Mouse (Mus musculus): ENCODE measurements at regions not wholly inside any gene's neighbourhood (a gene's known extent, or its start where the extent isn't known, plus 50 kb on each side); places are given as distances from the start of the nearest gene placed in this dataset.

DNA sequence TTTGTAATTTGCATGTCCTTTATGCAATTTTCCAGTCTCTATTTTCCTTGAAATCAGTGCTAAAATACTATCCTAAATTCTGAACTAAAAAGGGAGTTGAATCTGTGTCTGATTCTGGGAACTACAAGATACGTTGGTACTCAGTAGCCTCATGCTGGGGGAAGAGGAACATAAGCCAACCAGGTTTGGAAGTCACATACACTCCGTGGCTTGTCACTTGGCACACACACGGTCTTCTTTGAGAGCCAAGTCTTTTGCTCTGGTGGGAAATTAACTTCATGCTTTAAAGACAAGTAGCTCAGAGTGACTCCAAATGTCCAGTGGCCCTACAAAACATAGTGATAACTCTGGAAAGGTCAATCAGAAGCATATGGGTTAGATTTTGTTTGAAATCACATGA is 70.9 kb upstream of the Adra1b start:
- Histone ChIP-seq H3K4me1 (ENCODE audit: control insufficient read depth, insufficient read depth, insufficient read length) (no peaks in the 10 kb centered on the region), H3K27me3 (ENCODE audit: control insufficient read depth, insufficient read depth, low read length) (no peaks in the 10 kb centered on the region)

GRCm38 (mm10) chr11:43976024-43976423 is 75.0 kb upstream of the Adra1b start:
- 82% methylated on average over 4 of the region's 4 CpGs for WGBS
- H3K27ac ChIP-seq (ENCODE audit: insufficient read depth, low read length), result no peak overlapping the region
- H3K4me1 ChIP-seq (ENCODE audit: control insufficient read depth, insufficient read depth, insufficient read length), result no peaks in the 10 kb centered on the region
- TF ChIP-seq POLR2A (IDR thresholded peaks at IDR 0.05; ENCODE audit: low read depth, low read length), result no peak
- no peak for TF ChIP-seq CTCF (IDR thresholded peaks at IDR 0.05; ENCODE audit: extremely low read depth, insufficient read depth, insufficient read length, insufficient replicate concordance)
- H3K4me3 ChIP-seq (ENCODE audit: extremely low read depth, insufficient read depth, insufficient read length), result no peak overlapping the region
- DNase-seq (ENCODE audit: low read depth in 1 of 2, low spot score in 2 of 2), result no peak
- H3K36me3 ChIP-seq (ENCODE audit: control insufficient read depth, insufficient read depth, low read length), result no peaks in the 10 kb centered on the region
- no peaks in the 10 kb centered on the region for H3K27me3 ChIP-seq (ENCODE audit: control insufficient read depth, insufficient read depth, low read length)

More for the DNA sequence above, 70.9 kb upstream of the Adra1b start:
- TF ChIP-seq CTCF (IDR thresholded peaks at IDR 0.05; ENCODE audit: extremely low read depth, insufficient read depth, insufficient read length, insufficient replicate concordance) (no peak), POLR2A (IDR thresholded peaks at IDR 0.05; ENCODE audit: low read depth, low read length) (no peak)
- DNase-seq (ENCODE audit: low read depth in 1 of 2, low spot score in 2 of 2), result no peak
- WGBS, result 70% methylated on average over 3 of the region's 3 CpGs
- no peaks in the 10 kb centered on the region for H3K36me3 ChIP-seq (ENCODE audit: control insufficient read depth, insufficient read depth, low read length)
- H3K27ac ChIP-seq (ENCODE audit: insufficient read depth, low read length), result no peak overlapping the region
- H3K4me3 ChIP-seq (ENCODE audit: extremely low read depth, insufficient read depth, insufficient read length), result no peak overlapping the region

DNA sequence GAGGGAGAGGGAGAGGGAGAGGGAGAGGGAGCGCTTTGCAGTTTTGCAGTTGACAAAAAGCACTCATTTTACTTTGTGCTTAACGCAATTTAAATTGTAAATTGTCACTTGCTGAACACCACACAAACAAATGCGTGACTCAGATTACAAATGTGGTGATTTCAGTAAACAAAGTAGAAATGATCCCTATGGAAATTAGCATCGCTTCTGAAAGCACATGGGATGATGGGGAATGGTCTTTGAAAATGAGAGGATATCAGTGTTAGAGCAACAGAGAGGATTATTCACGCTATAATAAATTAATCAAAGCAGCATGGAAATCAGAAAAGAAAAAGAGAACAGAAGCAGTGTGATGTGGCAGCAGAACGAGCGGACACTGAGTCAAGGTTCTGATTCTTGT is 78.4 kb upstream of the Adra1b start:
- WGBS, result 87% methylated on average over 7 of the region's 7 CpGs
- TF ChIP-seq CTCF (IDR thresholded peaks at IDR 0.05; ENCODE audit: extremely low read depth, insufficient read depth, insufficient read length, insufficient replicate concordance) (no peak), POLR2A (IDR thresholded peaks at IDR 0.05; ENCODE audit: low read depth, low read length) (no peak)
- H3K4me3 ChIP-seq (ENCODE audit: extremely low read depth, insufficient read depth, insufficient read length), result no peak overlapping the region
- no peak for DNase-seq (ENCODE audit: low read depth in 1 of 2, low spot score in 2 of 2)
- no peaks in the 10 kb centered on the region for H3K27me3 ChIP-seq (ENCODE audit: control insufficient read depth, insufficient read depth, low read length)
- no peaks in the 10 kb centered on the region for H3K36me3 ChIP-seq (ENCODE audit: control insufficient read depth, insufficient read depth, low read length)
- no peaks in the 10 kb centered on the region for H3K4me1 ChIP-seq (ENCODE audit: control insufficient read depth, insufficient read depth, insufficient read length)
- no peak overlapping the region for H3K27ac ChIP-seq (ENCODE audit: insufficient read depth, low read length)

GRCm38 (mm10) chr11:43980444-43980843 is 79.4 kb upstream of the Adra1b start:
- Histone ChIP-seq H3K4me1 (ENCODE audit: control insufficient read depth, insufficient read depth, insufficient read length) (no peaks in the 10 kb centered on the region), H3K4me3 (ENCODE audit: extremely low read depth, insufficient read depth, insufficient read length) (no peak overlapping the region), H3K27ac (ENCODE audit: insufficient read depth, low read length) (no peak overlapping the region), H3K36me3 (ENCODE audit: control insufficient read depth, insufficient read depth, low read length) (no peaks in the 10 kb centered on the region), H3K27me3 (ENCODE audit: control insufficient read depth, insufficient read depth, low read length) (no peaks in the 10 kb centered on the region)
- 73% methylated on average over 4 of the region's 4 CpGs for WGBS
- no peak for TF ChIP-seq CTCF (IDR thresholded peaks at IDR 0.05; ENCODE audit: extremely low read depth, insufficient read depth, insufficient read length, insufficient replicate concordance)
- TF ChIP-seq POLR2A (IDR thresholded peaks at IDR 0.05; ENCODE audit: low read depth, low read length), result no peak
- no peak for DNase-seq (ENCODE audit: low read depth in 1 of 2, low spot score in 2 of 2)

GRCm38 (mm10) chr11:43989911-43990430 is 89.0 kb upstream of the Adra1b start:
- Histone ChIP-seq H3K4me1 (ENCODE audit: control insufficient read depth, insufficient read depth, insufficient read length) (no peaks in the 10 kb centered on the region), H3K4me3 (ENCODE audit: extremely low read depth, insufficient read depth, insufficient read length) (no peak overlapping the region), H3K27ac (ENCODE audit: insufficient read depth, low read length) (no peak overlapping the region), H3K27me3 (ENCODE audit: control insufficient read depth, insufficient read depth, low read length) (no peaks in the 10 kb centered on the region), H3K36me3 (ENCODE audit: control insufficient read depth, insufficient read depth, low read length) (no peaks in the 10 kb centered on the region)
- TF ChIP-seq CTCF (IDR thresholded peaks at IDR 0.05; ENCODE audit: extremely low read depth, insufficient read depth, insufficient read length, insufficient replicate concordance) (no peak), POLR2A (IDR thresholded peaks at IDR 0.05; ENCODE audit: low read depth, low read length) (no peak)
- no peak for DNase-seq (ENCODE audit: low read depth in 1 of 2, low spot score in 2 of 2)
- 72% methylated on average over 1 of the region's 1 CpGs for WGBS

- TF ChIP-seq CTCF (IDR thresholded peaks at IDR 0.05; ENCODE audit: extremely low read depth, insufficient read depth, insufficient read length, insufficient replicate concordance) (no peak), POLR2A (IDR thresholded peaks at IDR 0.05; ENCODE audit: low read depth, low read length) (no peak)
These were observed 91.0 kb upstream of the Adra1b start for GRCm38 (mm10) chr11:43992011-43992471.

DNA sequence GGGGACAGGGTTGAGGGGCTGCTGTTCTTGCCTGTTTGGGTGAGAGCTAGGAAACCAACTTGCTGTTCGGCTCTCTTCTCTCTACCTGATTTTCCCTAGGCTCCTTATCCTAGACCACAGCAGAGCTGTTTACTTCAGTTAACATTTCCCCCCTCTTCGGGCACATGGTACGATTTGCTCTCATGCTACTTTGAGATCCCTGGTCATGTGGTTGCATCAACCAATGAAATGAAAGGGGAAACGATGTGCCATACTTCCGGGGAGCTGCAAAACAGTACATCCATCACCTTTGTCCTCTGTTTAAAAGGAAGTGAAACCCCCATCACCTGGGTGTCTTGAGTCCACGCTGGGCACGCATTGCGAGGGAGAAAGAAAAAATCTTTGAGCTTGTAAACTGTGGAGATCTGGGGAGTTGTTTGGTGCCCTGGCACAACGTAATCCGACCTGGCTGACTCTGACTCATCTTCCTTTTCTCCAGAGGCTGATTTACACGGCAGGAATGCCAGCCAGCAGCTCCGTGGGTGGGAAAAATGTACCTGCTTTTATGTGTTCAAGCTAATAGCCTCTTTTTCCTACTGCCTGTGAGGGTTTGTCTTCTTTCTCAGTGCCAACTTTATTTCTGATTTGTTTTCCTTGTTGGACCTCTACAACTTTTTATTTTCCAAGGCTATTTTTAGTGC is 97.2 kb upstream of the Adra1b start:
- H3K4me1 ChIP-seq (ENCODE audit: control insufficient read depth, insufficient read depth, insufficient read length), result no peaks in the 10 kb centered on the region
- H3K36me3 ChIP-seq (ENCODE audit: control insufficient read depth, insufficient read depth, low read length), result no peaks in the 10 kb centered on the region
- WGBS, result 76% methylated on average over 12 of the region's 12 CpGs
- TF ChIP-seq POLR2A (IDR thresholded peaks at IDR 0.05; ENCODE audit: low read depth, low read length) (no peak), CTCF (IDR thresholded peaks at IDR 0.05; ENCODE audit: extremely low read depth, insufficient read depth, insufficient read length, insufficient replicate concordance) (no peak)
- no peak overlapping the region for H3K27ac ChIP-seq (ENCODE audit: insufficient read depth, low read length)
- no peak overlapping the region for H3K4me3 ChIP-seq (ENCODE audit: extremely low read depth, insufficient read depth, insufficient read length)
- DNase-seq (ENCODE audit: low read depth in 1 of 2, low spot score in 2 of 2), result no peak
- no peaks in the 10 kb centered on the region for H3K27me3 ChIP-seq (ENCODE audit: control insufficient read depth, insufficient read depth, low read length)

More at GRCm38 (mm10) chr11:43992011-43992471, 91.0 kb upstream of the Adra1b start:
- no peak for DNase-seq (ENCODE audit: low read depth in 1 of 2, low spot score in 2 of 2)
- Histone ChIP-seq H3K4me1 (ENCODE audit: control insufficient read depth, insufficient read depth, insufficient read length) (no peaks in the 10 kb centered on the region), H3K36me3 (ENCODE audit: control insufficient read depth, insufficient read depth, low read length) (no peaks in the 10 kb centered on the region), H3K4me3 (ENCODE audit: extremely low read depth, insufficient read depth, insufficient read length) (no peak overlapping the region), H3K27ac (ENCODE audit: insufficient read depth, low read length) (no peak overlapping the region), H3K27me3 (ENCODE audit: control insufficient read depth, insufficient read depth, low read length) (no peaks in the 10 kb centered on the region)
- 58% methylated on average over 6 of the region's 6 CpGs for WGBS

All from spleen, adult 2 months (tissue).